Mouse (Mus musculus) spleen, embryonic (tissue): ENCODE results near the gene Six2.

ENCODE experiments used
- CTCF ChIA-PET: fragments of 350-600 bp; sonication (Branson Sonifier 250); formaldehyde crosslinking; loops from one replicate; lab custom pipeline; 2022; lab: Charles Lee

The Six2 gene

DNA sequence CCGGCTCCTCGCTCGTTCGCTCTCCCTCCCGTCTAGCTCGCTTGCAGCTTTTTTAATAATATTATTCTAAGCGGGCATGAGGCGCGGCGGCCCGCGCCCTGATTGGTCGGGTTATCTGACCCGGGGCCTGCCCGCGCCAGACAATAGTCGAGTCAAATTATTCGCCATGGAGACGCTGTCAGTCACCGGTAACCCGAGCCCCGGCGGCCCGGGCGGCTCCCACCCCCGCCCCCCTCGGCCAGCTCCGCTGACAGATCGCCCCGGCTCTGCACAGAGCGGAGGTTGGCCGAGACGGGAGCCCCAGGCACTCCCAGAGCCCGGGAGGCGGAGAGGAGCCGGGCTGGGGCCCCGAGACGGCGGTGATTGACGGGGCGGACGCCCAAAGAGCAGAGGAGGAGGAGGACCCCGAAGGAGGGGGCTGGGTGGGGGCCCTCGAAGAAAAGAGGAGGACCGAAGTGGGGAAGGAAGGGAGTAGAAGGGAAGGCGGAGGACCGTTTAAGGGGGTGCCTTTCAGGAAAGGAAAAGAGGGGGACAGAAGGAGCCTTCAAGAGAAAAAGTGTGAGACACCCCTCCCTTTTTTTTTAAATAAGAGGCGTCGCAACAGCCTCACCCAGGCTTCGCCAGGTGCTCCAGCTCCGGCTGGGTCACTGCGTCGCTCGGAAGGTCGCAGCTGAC is at the start of gene Six2:
TSS of gene Six2 (minus strand) at position 39 of the 675 bp plus-strand sequence.
- CTCF ChIA-PET = no interaction called here

GRCm38 (mm10) chr17:85737090-85737780 is 49.2 kb upstream of the Six2 start:
- CTCF ChIA-PET = no interaction called here

DNA sequence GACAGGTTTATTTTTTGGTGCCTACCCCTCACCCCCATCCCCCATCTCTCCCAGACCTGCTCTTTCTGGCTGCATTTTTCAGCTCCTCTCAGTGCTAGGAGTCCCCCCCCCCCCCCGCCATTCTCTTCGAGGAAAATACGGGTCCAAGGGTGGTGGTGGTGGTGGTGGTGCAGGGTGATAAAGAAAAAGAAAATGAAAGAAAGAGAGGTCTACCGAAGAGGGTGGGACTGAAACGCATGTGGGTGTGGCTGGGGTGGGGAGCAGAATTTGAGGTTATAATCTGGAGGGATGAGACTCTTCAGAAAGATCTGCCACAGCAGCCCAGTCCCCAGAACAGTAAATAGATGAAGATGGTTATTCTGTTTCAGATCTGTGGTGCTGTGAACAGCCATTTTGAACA is 43.3 kb upstream of the Six2 start:
- CTCF ChIA-PET = no interaction called here

DNA sequence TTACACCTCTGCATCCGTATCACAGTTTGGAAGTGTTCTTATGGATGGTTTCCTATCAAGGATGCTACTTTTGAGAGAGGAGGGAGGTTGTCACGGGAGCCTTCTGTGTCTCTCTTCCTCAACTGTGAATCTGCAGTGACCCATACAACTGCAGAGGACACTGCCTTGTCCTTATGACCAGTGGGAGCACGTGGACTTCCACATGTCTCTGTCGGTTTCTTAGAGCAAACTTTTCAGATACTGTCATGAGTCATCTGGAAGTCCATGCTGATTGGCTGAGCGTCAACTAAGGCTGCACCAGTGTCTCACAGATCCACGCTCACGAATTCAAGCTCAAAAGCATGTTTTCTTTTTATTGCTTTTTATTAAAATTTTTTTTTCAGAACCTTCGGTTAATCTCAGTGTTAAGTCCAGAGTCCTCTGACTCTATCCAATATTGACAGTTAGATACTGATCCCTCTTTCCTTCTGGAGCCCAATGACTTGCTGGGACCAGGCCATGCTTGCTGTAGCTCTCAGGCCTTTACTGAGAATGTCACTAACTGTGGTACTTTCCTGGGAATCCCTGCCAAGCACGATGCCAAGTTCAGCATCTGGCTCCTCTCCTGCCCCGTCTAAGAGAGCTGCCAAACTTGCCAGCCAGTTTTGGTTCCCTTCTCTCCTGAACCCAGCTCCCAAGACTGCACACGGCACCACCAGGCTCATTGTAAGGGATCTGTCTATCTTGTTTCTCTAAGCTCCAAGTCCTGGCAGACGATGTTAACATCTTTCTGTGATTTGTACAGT is 42.3 kb upstream of the Six2 start:
- CTCF ChIA-PET = no interaction called here

DNA sequence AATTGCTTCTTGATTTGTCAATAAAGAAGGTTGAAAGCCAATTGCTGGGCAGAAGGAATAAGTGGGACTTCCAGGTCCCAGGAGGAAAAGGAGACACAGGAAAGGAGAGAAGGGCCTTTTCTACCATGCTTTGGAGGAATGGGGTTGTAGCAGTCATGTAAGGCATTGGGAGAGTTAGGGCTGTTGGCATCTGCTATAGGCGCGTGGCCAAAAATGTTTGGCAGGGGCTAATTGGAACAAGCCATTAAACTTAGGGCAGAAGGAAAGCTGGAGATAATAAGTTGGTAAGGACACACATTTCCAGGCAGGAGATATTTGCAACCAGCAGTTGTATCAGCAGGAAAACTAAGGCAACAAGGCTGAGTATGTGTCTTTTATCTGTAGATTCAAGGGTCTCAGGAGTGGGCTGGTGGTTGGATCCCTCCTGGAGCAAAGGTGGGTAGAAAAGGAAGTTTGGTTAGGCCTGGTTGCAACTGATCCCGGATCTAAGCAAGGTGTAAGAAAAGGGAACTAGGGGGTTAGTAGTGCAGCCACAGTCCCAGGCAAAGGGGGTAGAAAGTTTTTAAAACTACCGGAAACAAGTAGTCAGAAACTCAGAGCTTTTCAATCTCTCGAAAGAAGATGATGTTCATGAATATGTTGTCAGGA is 40.1 kb upstream of the Six2 start:
- CTCF ChIA-PET = no interaction called here

DNA sequence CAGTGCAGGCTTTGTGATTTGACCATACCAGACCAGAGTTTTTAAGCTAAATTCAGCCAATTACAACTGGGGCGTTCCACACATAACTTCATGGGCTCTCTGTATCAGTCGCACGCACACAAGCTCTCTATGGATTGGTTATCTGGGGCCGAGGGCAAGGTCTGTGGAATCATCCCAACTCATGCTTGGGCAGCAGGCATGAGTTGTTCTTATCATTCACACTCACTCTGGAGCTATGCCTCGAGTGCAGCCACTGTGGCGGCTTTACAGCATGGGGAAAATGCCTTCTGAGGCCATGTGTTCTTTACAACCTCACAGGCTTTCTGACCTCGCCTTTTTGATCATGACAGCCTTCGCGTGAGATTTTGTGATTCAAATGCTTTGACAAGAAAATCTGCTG is 37.9 kb upstream of the Six2 start:
- CTCF ChIA-PET = no interaction called here

- CTCF ChIA-PET = no interaction called here
Observed at GRCm38 (mm10) chr17:85723166-85723565, 35.1 kb upstream of the Six2 start.

- CTCF ChIA-PET = no interaction called here
Observed at GRCm38 (mm10) chr17:85717266-85717665, 29.2 kb upstream of the Six2 start.

- CTCF ChIA-PET = no interaction called here
Observed at GRCm38 (mm10) chr17:85715784-85716183, 27.7 kb upstream of the Six2 start.

DNA sequence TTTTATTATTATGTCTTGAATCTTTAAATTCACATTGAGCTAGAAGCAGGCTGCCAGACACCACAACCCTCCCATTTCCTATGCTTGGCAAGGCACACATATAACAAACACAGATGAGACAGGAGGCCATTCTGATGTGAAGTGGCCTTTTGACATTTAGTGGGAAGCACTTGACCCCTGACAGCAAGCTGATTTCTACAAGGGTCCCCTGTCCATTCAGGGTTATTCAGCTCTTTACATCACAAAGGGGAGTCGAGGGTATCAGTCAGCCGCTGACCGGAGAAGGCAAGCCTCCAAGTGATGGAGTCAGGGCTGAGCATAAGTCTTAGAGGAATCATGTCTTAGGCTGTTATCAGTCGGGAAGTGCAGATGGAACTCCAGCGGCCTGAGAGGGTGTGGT is 26.3 kb upstream of the Six2 start:
- CTCF ChIA-PET = no interaction called here

- CTCF ChIA-PET = no interaction called here
Observed at GRCm38 (mm10) chr17:85712874-85713273, 24.8 kb upstream of the Six2 start.

GRCm38 (mm10) chr17:85704369-85705260 is 16.5 kb upstream of the Six2 start:
- CTCF ChIA-PET = interaction anchor here (0.6 kb wide), 1 partner anchor 252 kb away, joined by 3 read pairs; no protein-coding TSS in a partner anchor

DNA sequence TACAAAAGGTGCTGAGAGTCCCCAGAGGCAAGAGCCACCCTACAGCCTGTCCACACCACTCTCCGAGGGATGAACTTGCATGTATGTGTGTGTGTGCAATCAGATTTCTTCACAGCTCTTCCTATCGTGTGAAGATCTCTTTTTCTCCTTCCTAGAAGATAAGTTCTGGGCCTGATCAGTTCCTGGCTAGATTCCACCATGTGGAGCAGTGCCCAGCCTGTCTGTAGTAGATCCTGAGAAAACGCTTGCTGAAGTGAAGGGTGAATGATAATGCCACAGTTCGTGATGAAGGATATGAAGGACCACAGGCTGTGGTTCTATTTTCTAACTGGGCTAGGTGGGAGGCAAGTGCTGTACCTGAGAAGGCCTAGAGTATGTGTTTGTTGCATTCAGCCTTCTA is 12.0 kb upstream of the Six2 start:
- CTCF ChIA-PET = no interaction called here

DNA sequence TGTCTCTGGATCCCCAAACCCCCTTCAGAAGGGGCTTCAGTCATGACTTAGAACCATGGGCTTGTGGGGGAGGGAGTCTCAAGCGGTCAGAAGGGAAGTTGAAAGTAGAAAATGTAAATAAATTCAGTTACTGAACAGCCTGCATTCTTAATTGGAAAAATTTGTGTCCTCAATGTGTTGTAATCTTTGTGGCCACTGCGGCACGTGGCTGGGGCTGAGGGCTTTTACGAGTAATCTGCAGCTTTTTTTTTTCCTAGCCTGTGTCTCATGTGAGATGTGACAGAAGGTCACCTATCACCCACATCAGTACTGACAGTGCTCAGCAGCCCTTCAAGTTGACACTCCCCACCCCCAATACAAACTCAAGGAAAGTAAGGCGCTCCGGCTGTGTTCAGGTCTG is 10.6 kb upstream of the Six2 start:
- CTCF ChIA-PET = no interaction called here

- CTCF ChIA-PET = no interaction called here
Observed at GRCm38 (mm10) chr17:85697976-85698375, 9.9 kb upstream of the Six2 start.

- CTCF ChIA-PET = no interaction called here
Observed at GRCm38 (mm10) chr17:85694499-85694898, 6.4 kb upstream of the Six2 start.

DNA sequence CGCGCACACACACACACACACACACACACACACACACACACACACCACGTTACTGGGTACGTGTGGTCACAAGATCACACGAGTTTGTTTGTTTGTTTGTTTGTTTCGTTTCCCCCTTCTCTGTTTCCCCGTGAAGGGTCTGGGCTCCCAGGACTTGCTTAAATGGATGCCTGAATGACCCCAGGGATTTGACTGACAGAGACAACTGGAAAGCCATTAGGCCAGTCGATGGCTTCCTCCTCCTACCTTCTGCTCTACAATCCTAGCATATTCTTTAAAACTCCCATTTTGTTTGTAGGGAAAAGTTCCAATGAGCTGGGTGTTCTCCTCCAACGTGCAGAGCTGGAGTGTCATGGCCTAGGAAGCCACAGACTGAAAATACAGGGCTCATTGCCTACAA is 5.0 kb upstream of the Six2 start:
- CTCF ChIA-PET = no interaction called here

GRCm38 (mm10) chr17:85692594-85692993 is 4.5 kb upstream of the Six2 start:
- CTCF ChIA-PET = no interaction called here

DNA sequence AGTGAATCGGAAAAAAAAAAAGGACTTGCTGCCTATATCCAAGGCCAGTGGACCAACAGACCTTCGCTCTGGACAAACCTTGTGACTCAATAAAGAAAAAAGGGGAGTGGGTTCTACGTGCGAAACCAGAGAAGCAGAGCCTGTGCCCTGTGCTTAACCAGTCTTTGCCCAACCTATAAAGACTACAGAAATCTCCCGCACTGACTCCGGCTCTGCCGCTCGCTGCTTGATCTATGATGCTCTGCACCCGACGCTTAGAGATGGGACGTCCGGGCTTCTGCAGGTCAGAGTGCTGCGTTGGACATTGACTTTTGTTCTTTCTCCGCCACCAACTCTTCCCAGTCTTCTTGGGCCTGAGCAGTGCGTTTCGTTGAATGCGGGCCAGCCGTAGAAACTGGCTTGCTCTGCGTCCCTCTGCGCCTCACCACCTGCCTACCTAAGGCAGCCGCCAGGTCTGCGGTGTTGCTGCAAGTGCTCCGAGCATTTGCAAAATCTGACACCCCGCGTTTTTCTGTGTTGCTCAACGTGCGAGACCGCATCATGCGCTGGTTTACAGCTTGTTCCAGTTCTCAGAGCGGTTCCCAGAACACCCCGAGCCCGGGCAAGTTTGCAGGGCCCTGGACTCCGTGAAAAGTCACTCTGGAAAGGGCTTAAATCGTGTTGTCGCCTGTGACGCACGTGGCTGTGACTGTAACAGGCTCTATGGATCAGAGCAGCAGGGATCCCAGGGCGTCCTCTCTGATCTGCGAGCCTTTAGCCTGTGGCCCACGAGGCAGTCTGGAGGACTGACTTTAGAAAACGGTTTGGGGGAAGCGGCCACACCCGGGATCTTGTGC is 3.8 kb upstream of the Six2 start:
- CTCF ChIA-PET = no interaction called here

- CTCF ChIA-PET = no interaction called here
Observed at GRCm38 (mm10) chr17:85690969-85691335, 2.9 kb upstream of the Six2 start.
